Mouse (Mus musculus): ENCODE measurements around the gene Adcy10. TPM values are rescaled to one million over a fixed set of nuclear protein-coding genes. Genes with fewer than 3 reads are reported as not detected.

Adcy10 gene
- polyA plus RNA-seq, 1 experiment from 2014 or later = 0.03 TPM

- no peaks in the 10 kb centered on the region for H3K27me3 ChIP-seq (replicated peaks)
- H3K4me3 ChIP-seq = no peak overlapping the region
- 89% methylated on average over 3 of the region's 3 CpGs for WGBS
- ATAC-seq (ENCODE audit: extremely low read depth, insufficient number of reproducible peaks, low FRiP score, low TSS enrichment) = no peak
- no peak overlapping the region for H3K27ac ChIP-seq (replicated peaks)
- H3K4me1 ChIP-seq = peaks cover 17% of the 10 kb centered on the region
- H3K9ac ChIP-seq = no peak overlapping the region
- no peak overlapping the region for H3K4me2 ChIP-seq
- no peaks in the 10 kb centered on the region for H3K9me3 ChIP-seq
- no peaks in the 10 kb centered on the region for H3K36me3 ChIP-seq
These were observed 20.4 kb upstream of the Adcy10 start for GRCm38 (mm10) chr1:165464574-165464973.

- no peak overlapping the region for H3K9ac ChIP-seq
- no peak for ATAC-seq (ENCODE audit: extremely low read depth, insufficient number of reproducible peaks, low FRiP score, low TSS enrichment)
- no peak overlapping the region for H3K4me2 ChIP-seq
These were observed 16.0 kb upstream of the Adcy10 start for GRCm38 (mm10) chr1:165468971-165469370.

GRCm38 (mm10) chr1:165469717-165470116, 15.3 kb upstream of the Adcy10 start:
- Histone ChIP-seq H3K9me3 (no peaks in the 10 kb centered on the region), H3K36me3 (no peaks in the 10 kb centered on the region), H3K4me2 (no peak overlapping the region), H3K4me1 (peaks cover 14% of the 10 kb centered on the region), H3K27me3 (replicated peaks) (no peaks in the 10 kb centered on the region), H3K9ac (no peak overlapping the region), H3K4me3 (no peak overlapping the region), H3K27ac (replicated peaks) (no peak overlapping the region)
- ATAC-seq (ENCODE audit: extremely low read depth, insufficient number of reproducible peaks, low FRiP score, low TSS enrichment) = no peak

More at GRCm38 (mm10) chr1:165468971-165469370, 16.0 kb upstream of the Adcy10 start:
- Histone ChIP-seq H3K27ac (replicated peaks) (no peak overlapping the region), H3K9me3 (no peaks in the 10 kb centered on the region), H3K4me3 (no peak overlapping the region), H3K36me3 (no peaks in the 10 kb centered on the region), H3K27me3 (replicated peaks) (no peaks in the 10 kb centered on the region), H3K4me1 (peaks cover 14% of the 10 kb centered on the region)

- ATAC-seq (ENCODE audit: extremely low read depth, insufficient number of reproducible peaks, low FRiP score, low TSS enrichment) = no peak
- Histone ChIP-seq H3K4me3 (no peak overlapping the region), H3K9me3 (no peaks in the 10 kb centered on the region), H3K27me3 (replicated peaks) (no peaks in the 10 kb centered on the region), H3K27ac (replicated peaks) (no peak overlapping the region), H3K9ac (no peak overlapping the region), H3K36me3 (0 out of 2 replicates have a peak, but pooled peaks cover 3% of the 10 kb centered on the region), H3K4me1 (peaks cover 14% of the 10 kb centered on the region), H3K4me2 (no peak overlapping the region)
- 71% methylated on average over 1 of the region's 1 CpGs for WGBS
These were observed 13.5 kb upstream of the Adcy10 start for GRCm38 (mm10) chr1:165471490-165471889.

GRCm38 (mm10) chr1:165486108-165486507, 1.1 kb downstream of the Adcy10 start:
- H3K9ac ChIP-seq = no peak overlapping the region
- H3K27ac ChIP-seq (replicated peaks) = no peak overlapping the region
- H3K36me3 ChIP-seq = peaks cover 30% of the 10 kb centered on the region
- no peak overlapping the region for H3K4me3 ChIP-seq
- 87% methylated on average over 2 of the region's 2 CpGs for WGBS
- no peak for ATAC-seq (ENCODE audit: extremely low read depth, insufficient number of reproducible peaks, low FRiP score, low TSS enrichment)
- no peaks in the 10 kb centered on the region for H3K4me1 ChIP-seq
- no peaks in the 10 kb centered on the region for H3K9me3 ChIP-seq
- no peak overlapping the region for H3K4me2 ChIP-seq
- H3K27me3 ChIP-seq (replicated peaks) = no peaks in the 10 kb centered on the region

GRCm38 (mm10) chr1:165489197-165489596, 4.2 kb downstream of the Adcy10 start:
- Histone ChIP-seq H3K27ac (replicated peaks) (no peak overlapping the region), H3K36me3 (peaks cover 5% of the 10 kb centered on the region; the same call in 1 of the 2 replicates), H3K9me3 (no peaks in the 10 kb centered on the region), H3K27me3 (replicated peaks) (no peaks in the 10 kb centered on the region), H3K4me2 (no peak overlapping the region), H3K9ac (no peak overlapping the region), H3K4me3 (no peak overlapping the region), H3K4me1 (no peaks in the 10 kb centered on the region)
- WGBS = 75% methylated on average over 4 of the region's 4 CpGs
- ATAC-seq (ENCODE audit: extremely low read depth, insufficient number of reproducible peaks, low FRiP score, low TSS enrichment) = no peak

GRCm38 (mm10) chr1:165498856-165499255, 13.9 kb downstream of the Adcy10 start:
- ATAC-seq (ENCODE audit: extremely low read depth, insufficient number of reproducible peaks, low FRiP score, low TSS enrichment) = no peak
- peaks cover 9% of the 10 kb centered on the region; the same call in 1 of the 2 replicates for H3K4me1 ChIP-seq
- WGBS = 41% methylated on average over 3 of the region's 3 CpGs
- no peak overlapping the region for H3K4me2 ChIP-seq
- H3K9me3 ChIP-seq = no peaks in the 10 kb centered on the region
- no peaks in the 10 kb centered on the region for H3K36me3 ChIP-seq
- H3K4me3 ChIP-seq = no peak overlapping the region
- H3K9ac ChIP-seq = no peak overlapping the region
- H3K27ac ChIP-seq (replicated peaks) = no peak overlapping the region
- no peaks in the 10 kb centered on the region for H3K27me3 ChIP-seq (replicated peaks)

GRCm38 (mm10) chr1:165503307-165504024, 18.5 kb downstream of the Adcy10 start:
- Histone ChIP-seq H3K27ac (replicated peaks) (no peak overlapping the region), H3K4me3 (no peak overlapping the region), H3K4me2 (peak overlapping the region; percentile 24; the same call in 1 of the 2 replicates), H3K4me1 (peaks cover 12% of the 10 kb centered on the region; the same call in 1 of the 2 replicates), H3K27me3 (replicated peaks) (no peaks in the 10 kb centered on the region), H3K9ac (no peak overlapping the region), H3K36me3 (no peaks in the 10 kb centered on the region), H3K9me3 (no peaks in the 10 kb centered on the region)
- WGBS = 27% methylated on average over 10 of the region's 10 CpGs
- no peak for ATAC-seq (ENCODE audit: extremely low read depth, insufficient number of reproducible peaks, low FRiP score, low TSS enrichment)

GRCm38 (mm10) chr1:165506303-165506702, 21.3 kb downstream of the Adcy10 start:
- no peak overlapping the region for H3K27ac ChIP-seq (replicated peaks)
- peaks cover 12% of the 10 kb centered on the region; the same call in 1 of the 2 replicates for H3K4me1 ChIP-seq
- 82% methylated on average over 6 of the region's 6 CpGs for WGBS
- H3K4me3 ChIP-seq = no peak overlapping the region
- H3K27me3 ChIP-seq (replicated peaks) = no peaks in the 10 kb centered on the region
- no peak for ATAC-seq (ENCODE audit: extremely low read depth, insufficient number of reproducible peaks, low FRiP score, low TSS enrichment)
- H3K9ac ChIP-seq = no peak overlapping the region
- no peaks in the 10 kb centered on the region for H3K36me3 ChIP-seq
- H3K4me2 ChIP-seq = no peak overlapping the region
- no peaks in the 10 kb centered on the region for H3K9me3 ChIP-seq

GRCm38 (mm10) chr1:165510161-165510560, 25.2 kb downstream of the Adcy10 start:
- no peak for ATAC-seq (ENCODE audit: extremely low read depth, insufficient number of reproducible peaks, low FRiP score, low TSS enrichment)
- H3K4me2 ChIP-seq = no peak overlapping the region
- no peaks in the 10 kb centered on the region for H3K9me3 ChIP-seq
- WGBS = 81% methylated on average over 6 of the region's 6 CpGs
- no peaks in the 10 kb centered on the region for H3K36me3 ChIP-seq
- no peaks in the 10 kb centered on the region for H3K27me3 ChIP-seq (replicated peaks)
- no peaks in the 10 kb centered on the region for H3K4me1 ChIP-seq
- H3K9ac ChIP-seq = no peak overlapping the region
- H3K27ac ChIP-seq (replicated peaks) = no peak overlapping the region
- no peak overlapping the region for H3K4me3 ChIP-seq

- H3K36me3 ChIP-seq = no peaks in the 10 kb centered on the region
- no peak for ATAC-seq (ENCODE audit: extremely low read depth, insufficient number of reproducible peaks, low FRiP score, low TSS enrichment)
- no peak overlapping the region for H3K27ac ChIP-seq (replicated peaks)
- no peak overlapping the region for H3K4me2 ChIP-seq
- no peak overlapping the region for H3K9ac ChIP-seq
- WGBS = 82% methylated on average over 7 of the region's 7 CpGs
- H3K27me3 ChIP-seq (replicated peaks) = no peaks in the 10 kb centered on the region
- H3K4me3 ChIP-seq = no peak overlapping the region
- H3K4me1 ChIP-seq = no peaks in the 10 kb centered on the region
- no peaks in the 10 kb centered on the region for H3K9me3 ChIP-seq
These were observed 35.7 kb downstream of the Adcy10 start for GRCm38 (mm10) chr1:165520716-165521115.

- H3K4me1 ChIP-seq = no peaks in the 10 kb centered on the region
- 65% methylated on average over 12 of the region's 12 CpGs for WGBS
- H3K27me3 ChIP-seq (replicated peaks) = no peaks in the 10 kb centered on the region
- no peak overlapping the region for H3K4me2 ChIP-seq
- 0 out of 2 replicates have a peak, but pooled peaks have one; percentile 19 for ATAC-seq (ENCODE audit: extremely low read depth, insufficient number of reproducible peaks, low FRiP score, low TSS enrichment)
- H3K9ac ChIP-seq = no peak overlapping the region
- H3K9me3 ChIP-seq = no peaks in the 10 kb centered on the region
- H3K4me3 ChIP-seq = no peak overlapping the region
- H3K27ac ChIP-seq (replicated peaks) = no peak overlapping the region
- H3K36me3 ChIP-seq = no peaks in the 10 kb centered on the region
These were observed 51.2 kb downstream of the Adcy10 start for GRCm38 (mm10) chr1:165536079-165536675.
